Mouse (Mus musculus) olfactory bulb, adult 2 months (tissue): Measurements from ENCODE around the gene Dusp7.

Experiments
- CTCF ChIP-seq: fragments of 200-500 bp; IDR thresholded peaks from 2 replicates; pipeline ENCODE4 v1.5.1; 2012; ENCODE audit warnings: low read depth, mild to moderate bottlenecking, low read length, moderate library complexity; ENCODE audit not compliant: insufficient read depth
- POLR2A ChIP-seq: fragments of 200-500 bp; IDR thresholded peaks from 2 replicates; pipeline ENCODE4 v1.6.1; 2012; ENCODE audit warnings: mild to moderate bottlenecking, low read depth, low read length, moderate library complexity; ENCODE audit not compliant: insufficient read depth

- TF ChIP-seq POLR2A (no peak), CTCF (no peak)
Measured at GRCm38 (mm10) chr9:106420608-106421007, 52.2 kb downstream of the Dusp7 start.
